Mouse (Mus musculus) telencephalon, adult 2 months (tissue): ENCODE results near the gene Tmbim4.

Experiments used
- DNase-seq: peaks from one replicate; pipeline ENCODE4 v3.0.0-alpha.2; 2011; ENCODE audit warnings: low read depth, low spot score

Tmbim4 gene

GRCm38 (mm10) chr10:120201131-120201921, at the start of gene Tmbim4:
TSS of gene Tmbim4 (plus strand) at chr10:120201590.
- no peak for DNase-seq

GRCm38 (mm10) chr10:120151672-120152071, 49.7 kb upstream of the Tmbim4 start:
- no peak for DNase-seq

- no peak for DNase-seq
These were observed 47.5 kb upstream of the Tmbim4 start for GRCm38 (mm10) chr10:120153911-120154310.

GRCm38 (mm10) chr10:120160533-120160932, 40.9 kb upstream of the Tmbim4 start:
- no peak for DNase-seq

GRCm38 (mm10) chr10:120162840-120163239, 38.5 kb upstream of the Tmbim4 start:
- no peak for DNase-seq

- DNase-seq: no peak
These were observed 37.9 kb upstream of the Tmbim4 start for GRCm38 (mm10) chr10:120163490-120163889.

GRCm38 (mm10) chr10:120164931-120165792, 36.2 kb upstream of the Tmbim4 start:
- peak; percentile 17 for DNase-seq

GRCm38 (mm10) chr10:120165793-120166503, 35.4 kb upstream of the Tmbim4 start:
- DNase-seq: no peak

DNA sequence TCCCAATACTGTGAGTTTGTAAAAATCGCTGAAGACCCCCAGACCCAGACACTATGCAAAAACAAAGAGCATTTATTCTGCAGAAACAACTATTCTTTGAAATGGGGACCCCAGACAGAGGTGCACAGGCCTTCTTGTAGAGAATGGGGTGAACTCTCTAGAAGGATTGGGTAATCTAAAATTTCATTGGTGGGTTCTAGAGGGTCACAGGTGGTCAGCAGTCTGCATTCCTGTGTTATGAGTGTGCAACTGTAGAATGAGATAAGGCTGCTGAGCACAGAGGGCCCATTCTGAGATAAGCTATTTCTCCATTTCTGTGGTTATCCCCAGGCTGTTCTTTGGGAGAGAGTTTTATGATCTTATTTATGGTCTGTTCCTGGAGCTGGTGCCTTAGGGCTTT, 33.3 kb upstream of the Tmbim4 start:
- no peak for DNase-seq

GRCm38 (mm10) chr10:120169064-120169463, 32.3 kb upstream of the Tmbim4 start:
- DNase-seq: no peak

- DNase-seq: no peak
These were observed 31.5 kb upstream of the Tmbim4 start for GRCm38 (mm10) chr10:120169841-120170240.

GRCm38 (mm10) chr10:120170277-120170676, 31.1 kb upstream of the Tmbim4 start:
- DNase-seq: no peak

GRCm38 (mm10) chr10:120171340-120171739, 30.1 kb upstream of the Tmbim4 start:
- DNase-seq: no peak

- DNase-seq: no peak
These were observed 27.1 kb upstream of the Tmbim4 start for GRCm38 (mm10) chr10:120174192-120174705.

DNA sequence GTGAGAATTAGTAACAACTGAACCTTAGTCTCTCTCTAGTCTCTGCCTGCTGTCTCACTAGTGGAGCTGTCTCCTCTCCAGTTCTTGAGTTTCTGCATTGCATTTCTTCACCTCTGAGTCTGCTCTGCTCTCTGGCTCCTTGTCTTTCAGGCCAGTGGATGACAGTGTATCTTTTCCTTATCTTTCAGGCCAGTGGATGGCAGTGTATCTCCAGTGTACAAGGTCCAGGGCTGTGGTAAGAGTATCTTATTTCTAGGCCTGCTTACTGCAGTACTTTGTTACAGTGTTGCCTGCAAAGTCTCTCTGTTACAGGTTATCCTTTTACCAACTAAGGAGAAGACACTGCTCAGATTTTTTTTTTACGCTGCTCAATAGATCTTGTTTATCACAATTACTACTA, 18.5 kb upstream of the Tmbim4 start:
- DNase-seq: no peak

DNA sequence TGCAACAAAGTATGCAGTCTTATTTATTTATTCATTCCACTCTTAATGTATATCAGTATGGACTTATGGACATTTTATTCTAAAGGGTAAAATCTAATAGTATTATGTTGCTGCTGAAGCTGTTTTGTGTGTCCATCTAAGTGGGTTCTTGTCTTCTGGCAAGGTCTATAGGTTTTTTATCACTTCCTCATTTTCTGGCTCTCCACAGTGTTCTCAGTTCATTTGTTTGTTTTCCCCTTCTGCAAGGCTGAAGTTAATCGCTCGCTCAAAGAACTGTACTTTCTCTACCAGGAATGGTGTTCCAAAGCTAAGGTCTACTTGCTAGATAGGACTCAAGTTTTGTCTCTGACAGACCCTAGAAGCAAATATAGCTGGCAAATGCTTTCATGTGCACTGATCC, 18.0 kb upstream of the Tmbim4 start:
- DNase-seq: no peak

- DNase-seq: no peak
These were observed 12.9 kb upstream of the Tmbim4 start for GRCm38 (mm10) chr10:120188513-120188912.

DNA sequence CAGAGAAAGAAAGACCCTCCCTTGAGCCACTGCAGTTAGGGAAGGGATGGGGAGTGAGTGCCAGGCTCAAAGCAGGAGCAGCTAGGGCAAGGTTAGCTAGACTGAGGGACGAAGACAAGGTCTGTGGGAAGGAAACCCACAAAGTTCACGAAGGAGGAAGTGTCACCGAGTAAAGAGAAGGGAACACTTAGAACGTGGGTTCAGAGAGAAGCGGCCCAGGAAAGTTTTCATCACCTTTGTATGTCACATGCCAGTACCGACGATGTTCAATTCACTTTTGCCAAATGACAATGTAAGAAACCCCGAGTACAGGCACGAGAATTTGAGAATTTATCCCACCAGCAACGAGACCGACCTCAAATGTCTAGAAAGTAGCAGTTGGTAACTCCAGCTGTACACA, 12.1 kb upstream of the Tmbim4 start:
- no peak for DNase-seq

GRCm38 (mm10) chr10:120189782-120190181, 11.6 kb upstream of the Tmbim4 start:
- no peak for DNase-seq

DNA sequence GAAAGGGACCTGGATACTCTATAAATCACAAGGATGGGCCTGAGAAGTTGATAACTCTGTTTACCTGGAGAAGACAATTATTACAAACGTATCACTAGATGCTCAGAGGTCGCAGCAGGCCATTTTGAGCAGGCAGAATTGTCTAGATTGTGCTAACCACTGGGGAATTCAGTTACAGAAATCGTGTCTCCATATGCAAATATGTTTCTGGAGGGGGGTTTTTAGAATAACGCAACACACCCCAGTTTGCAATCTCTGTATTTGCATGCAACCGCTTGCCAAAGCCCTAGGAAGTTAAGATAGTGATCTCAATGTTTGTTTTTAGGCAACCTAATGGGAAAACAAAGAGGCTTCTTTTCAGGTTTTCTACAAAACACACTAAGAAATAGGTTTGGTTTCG, 10.2 kb upstream of the Tmbim4 start:
- no peak for DNase-seq

DNA sequence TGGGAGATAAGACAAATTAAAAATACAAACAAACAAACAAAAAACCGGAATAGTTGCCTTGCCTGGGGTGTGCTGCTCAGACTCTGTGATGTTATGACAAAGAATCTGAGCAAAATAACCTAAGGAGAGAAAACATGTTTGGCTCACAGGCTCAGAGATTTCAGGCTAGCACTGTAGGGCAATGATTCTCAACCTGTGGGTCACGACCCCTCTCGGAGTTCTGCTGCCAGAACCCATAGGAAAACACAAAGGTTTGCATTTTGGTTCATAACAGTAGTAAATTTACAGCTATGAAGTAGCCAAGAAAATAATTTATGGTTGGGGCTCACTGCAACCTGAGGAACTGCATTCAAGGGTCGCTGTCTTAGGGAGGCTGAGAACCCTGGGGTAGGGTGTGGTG, 9.1 kb upstream of the Tmbim4 start:
- DNase-seq: no peak

- DNase-seq: no peak
These were observed 8.1 kb upstream of the Tmbim4 start for GRCm38 (mm10) chr10:120193255-120193654.
